Mouse (Mus musculus) liver, embryonic 14.5 days (tissue): ENCODE data around the gene Agbl4.

Experiments used
- CTCF ChIP-seq: IDR thresholded peaks from 2 replicates; pipeline ENCODE4 v1.5.1; 2016; ENCODE audit warnings: antibody characterized with exemption, low read depth, control low read depth
- EP300 ChIP-seq: IDR thresholded peaks from 2 replicates; pipeline ENCODE4 v1.6.1; 2016; ENCODE audit warnings: antibody characterized with exemption, low read depth

DNA sequence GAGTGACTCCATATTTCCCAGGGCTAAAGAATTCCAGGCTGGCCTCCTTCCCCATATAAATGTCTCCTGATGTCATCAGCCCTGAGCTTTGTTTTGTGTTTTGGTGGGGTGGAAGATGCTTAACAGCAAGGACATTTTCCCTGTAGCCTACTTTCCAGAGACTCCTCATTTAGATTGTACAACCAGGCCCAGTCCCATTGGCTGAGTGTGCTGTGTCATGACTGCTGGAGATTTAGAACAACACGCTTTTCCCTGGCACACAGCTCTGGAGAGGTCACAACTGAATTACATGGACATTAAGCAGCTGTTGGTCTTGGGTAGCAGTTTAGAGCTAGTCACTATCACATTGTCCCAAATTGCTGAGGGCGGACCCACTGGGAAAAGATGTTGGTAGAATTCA, 1033.7 kb downstream of the Agbl4 start:
- TF ChIP-seq CTCF (no peak), EP300 (no peak)
